ENCODE assay signal across 7 mouse cellular contexts in the genomic region with DNA sequence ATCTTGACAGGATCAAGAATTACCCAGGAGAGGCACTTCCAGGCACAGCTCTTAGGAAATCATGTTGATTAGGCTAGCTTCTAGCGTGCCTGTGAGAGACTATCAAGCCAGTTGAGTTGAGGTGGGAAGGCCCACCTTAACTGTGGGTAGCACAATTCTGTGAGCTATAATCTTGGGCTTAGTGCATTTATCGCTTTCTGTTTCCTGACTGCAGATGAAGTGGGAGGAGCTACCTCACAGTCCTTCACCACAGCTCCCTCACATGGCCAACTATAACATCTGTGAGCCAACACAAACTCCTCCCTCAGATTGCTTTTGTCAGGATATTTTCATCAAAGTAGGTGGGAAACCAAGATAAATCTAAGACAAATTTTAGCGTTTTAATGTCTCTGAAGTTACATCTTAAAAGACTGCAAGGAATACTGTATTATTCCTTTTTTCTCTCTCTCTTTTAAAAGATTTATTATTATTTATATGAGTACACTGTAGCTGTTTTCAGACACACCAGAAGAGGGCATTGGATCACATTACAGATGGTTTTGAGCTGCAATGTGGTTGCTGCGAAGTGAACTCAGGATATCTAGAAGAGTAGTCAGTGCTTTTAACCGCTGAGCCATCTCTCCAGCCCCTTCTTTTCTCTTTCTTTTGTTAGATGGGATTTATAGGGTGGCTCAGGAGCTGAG. TPM values are rescaled to one million over a fixed set of nuclear protein-coding genes. Genes with fewer than 3 reads are reported as not detected.
A peak's percentile ranks its signal among the peaks of the same experiment; 100 is the strongest.
DNase-seq lines count a peak whose midpoint lies in the region; ATAC-seq and TF ChIP-seq lines count a peak whose summit lies in the region.

No protein-coding gene starts in this region.

- WGBS in intestine, embryonic 16.5 days, result 15% methylated on average over 5 of the region's 5 CpGs
- 13% methylated on average over 5 of the region's 5 CpGs for WGBS in lung, postnatal 0 days

- H3K4me1 ChIP-seq in intestine, embryonic 16.5 days (ENCODE audit: control insufficient read depth, insufficient read depth, low read length), result no peaks in the 10 kb centered on the region; the same call in 1 of the 2 replicates
- H3K4me1 ChIP-seq in lung, postnatal 0 days (ENCODE audit: insufficient read depth, low read depth, low read length), result no peaks in the 10 kb centered on the region; the same call in 1 of the 2 replicates

- no peak overlapping the region for H3K27ac ChIP-seq in intestine, embryonic 16.5 days (ENCODE audit: low read length)
- H3K27ac ChIP-seq in lung, postnatal 0 days (ENCODE audit: low read length), result no peak overlapping the region

- peak; percentile 39; the same call in 1 of the 2 replicates for ATAC-seq in intestine, embryonic 16.5 days
- ATAC-seq in lung, postnatal 0 days, result peak; percentile 67

- peak; percentile 74 for TF ChIP-seq CTCF in lung, postnatal 0 days (IDR thresholded peaks at IDR 0.05)

- no peak overlapping the region for H3K4me3 ChIP-seq in intestine, embryonic 16.5 days (ENCODE audit: low read length)
- no peak overlapping the region for H3K4me3 ChIP-seq in lung, postnatal 0 days (ENCODE audit: low read depth, low read length)

- no peaks in the 10 kb centered on the region for H3K27me3 ChIP-seq in intestine, embryonic 16.5 days (replicated peaks; ENCODE audit: control insufficient read depth, insufficient read depth, low read length)
- H3K27me3 ChIP-seq in lung, postnatal 0 days (replicated peaks; ENCODE audit: insufficient read depth, low read length), result no peaks in the 10 kb centered on the region

- DNase-seq in urinary bladder, postnatal 25 days (ENCODE audit: low spot score), result peak; percentile 35
- DNase-seq in urinary bladder, postnatal 10 days (ENCODE audit: low spot score), result no peak
- peak; percentile 25 to 65 for DNase-seq in adrenal gland, postnatal 36 days
- DNase-seq in gastrocnemius, postnatal 25 days, result peak; percentile 20
- DNase-seq in lung, postnatal 0 days (ENCODE audit: low spot score), result peak; percentile 93
- peak; percentile 52 to 67 for DNase-seq in spleen, postnatal 4 days (ENCODE audit: low spot score in 2 of 2)

- no peaks in the 10 kb centered on the region for H3K9me3 ChIP-seq in intestine, embryonic 16.5 days (ENCODE audit: control insufficient read depth, low read length)
- H3K9me3 ChIP-seq in lung, postnatal 0 days (ENCODE audit: low read length), result no peaks in the 10 kb centered on the region

- H3K9ac ChIP-seq in intestine, embryonic 16.5 days (ENCODE audit: low read depth, low read length), result no peak overlapping the region
- H3K9ac ChIP-seq in lung, postnatal 0 days (replicated peaks; ENCODE audit: low read depth), result no peak overlapping the region

- no peaks in the 10 kb centered on the region for H3K36me3 ChIP-seq in intestine, embryonic 16.5 days (ENCODE audit: control insufficient read depth, insufficient read depth, low read length)
- no peaks in the 10 kb centered on the region for H3K36me3 ChIP-seq in lung, postnatal 0 days (ENCODE audit: insufficient read depth, low read length)

- no peak overlapping the region for H3K4me2 ChIP-seq in intestine, embryonic 16.5 days (ENCODE audit: low read depth, low read length)
- H3K4me2 ChIP-seq in lung, postnatal 0 days (replicated peaks; ENCODE audit: low read depth, low read length), result peak overlapping the region; percentile 39

- TF ChIP-seq EP300 in lung, postnatal 0 days (IDR thresholded peaks at IDR 0.05), result no peak

RNA-seq across cellular contexts. Expression of gene Med15, which starts 5.4 kb away (rescaled TPM):
- total RNA-seq in adrenal gland, postnatal 36 days (2021), result 10 to 100 TPM; 52.9 to 60.5 TPM
- 10 to 100 TPM; 18.1 to 18.9 TPM for total RNA-seq in gastrocnemius, postnatal 25 days (2021)
- polyA plus RNA-seq in intestine, embryonic 16.5 days (2015; fragmentation: Nextera tagmentation; extraction: Ambion mirVana), result 43.9 and 47.9 TPM in 2 replicates
- 23.0 and 24.0 TPM in 2 replicates for polyA plus RNA-seq in lung, postnatal 0 days (2015; fragmentation: Nextera tagmentation; extraction: Ambion mirVana)

RNA-seq across cellular contexts. Expression of gene Klhl22, which starts 32.1 kb away (rescaled TPM):
- 10 to 100 TPM; 38.3 to 43.1 TPM for total RNA-seq in adrenal gland, postnatal 36 days (2021)
- total RNA-seq in gastrocnemius, postnatal 25 days (2021), result 10 to 100 TPM; 15.4 to 18.8 TPM
- polyA plus RNA-seq in intestine, embryonic 16.5 days (2015; fragmentation: Nextera tagmentation; extraction: Ambion mirVana), result 56.5 and 59.2 TPM in 2 replicates
- polyA plus RNA-seq in lung, postnatal 0 days (2015; fragmentation: Nextera tagmentation; extraction: Ambion mirVana), result 25.4 and 29.8 TPM in 2 replicates
